Mouse (Mus musculus): ENCODE data around the gene Mepce.

- TF ChIP-seq TAL1 (conservative IDR thresholded peaks at IDR 0.05; ENCODE audit: low read depth, low read length) (no peak), CTCF (IDR thresholded peaks at IDR 0.05; ENCODE audit: low read depth, low read length) (no peak)
Measured at GRCm38 (mm10) chr5:137823455-137824045, 36.1 kb upstream of the Mepce start.
